Mouse (Mus musculus): ENCODE measurements around the gene Pcgf5.

Pcgf5 gene

GRCm38 (mm10) chr19:36348161-36348800, at the start of gene Pcgf5:
TSS of gene Pcgf5 (plus strand) at chr19:36348309.
- DNase-seq (ENCODE audit: low spot score in 2 of 2), result peak; percentile 58 to 69

- DNase-seq (ENCODE audit: low spot score in 2 of 2), result no peak
Measured at GRCm38 (mm10) chr19:36305542-36305941, 42.6 kb upstream of the Pcgf5 start.

DNA sequence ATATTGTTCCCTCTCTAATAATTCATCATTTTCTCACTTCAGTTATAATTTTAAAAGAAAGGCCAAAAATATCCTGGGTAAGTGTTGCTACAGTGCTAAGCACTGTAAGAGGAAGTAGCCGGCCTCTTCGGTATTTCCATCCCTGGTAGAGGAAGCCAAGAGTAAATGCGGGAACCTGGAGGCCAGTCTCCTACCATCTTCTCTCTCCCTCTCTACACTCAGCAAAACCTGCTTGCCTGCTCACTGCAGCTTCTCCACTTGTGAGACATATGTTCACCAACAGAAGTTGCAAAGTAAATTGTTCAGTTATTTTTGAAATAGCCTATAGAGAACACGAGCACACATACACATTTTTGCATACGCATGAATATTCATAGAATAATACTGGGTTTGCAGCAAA, 34.1 kb upstream of the Pcgf5 start:
- DNase-seq (ENCODE audit: low spot score in 2 of 2), result no peak

DNA sequence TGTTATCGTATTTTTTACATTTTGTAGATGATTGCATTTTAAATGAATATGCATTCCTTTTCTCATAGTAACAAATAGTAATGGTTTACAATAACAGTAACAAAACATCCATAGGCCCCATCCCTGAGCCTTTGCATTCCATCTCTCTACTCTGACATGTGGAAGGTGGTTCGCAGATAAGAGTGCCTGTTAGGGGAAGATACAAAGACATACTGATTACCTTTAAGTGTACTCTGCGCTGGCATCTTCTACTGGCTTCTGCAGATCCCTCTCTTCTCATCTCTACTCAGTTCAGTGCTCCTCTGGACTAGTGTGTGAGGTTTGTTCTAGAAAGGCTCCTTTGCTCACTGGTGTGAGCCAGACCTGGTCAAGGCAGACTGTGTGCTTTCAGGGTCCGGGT, 28.4 kb upstream of the Pcgf5 start:
- DNase-seq (ENCODE audit: low spot score in 2 of 2), result no peak

GRCm38 (mm10) chr19:36321066-36321465, 27.0 kb upstream of the Pcgf5 start:
- DNase-seq (ENCODE audit: low spot score in 2 of 2), result no peak

DNA sequence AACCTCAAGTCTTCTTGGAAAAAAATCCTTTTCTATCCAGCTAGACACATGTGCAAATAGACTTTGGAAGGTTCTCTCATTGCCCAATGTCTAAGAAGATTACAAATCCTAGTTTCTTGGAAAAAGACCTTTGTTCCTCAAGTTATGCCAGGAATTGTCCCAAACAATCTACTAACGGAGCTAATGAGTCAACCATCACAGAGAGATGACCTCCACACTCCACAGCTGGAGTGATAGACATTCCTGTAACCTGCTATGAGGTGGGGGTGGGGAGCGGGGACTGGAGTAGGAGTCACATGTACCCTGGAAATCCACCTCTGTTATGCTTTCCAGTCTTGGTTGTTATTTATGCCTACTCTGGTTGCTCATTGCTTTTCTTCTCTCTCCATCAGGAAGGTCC, 24.8 kb upstream of the Pcgf5 start:
- DNase-seq (ENCODE audit: low spot score in 2 of 2), result no peak

- DNase-seq (ENCODE audit: low spot score in 2 of 2), result no peak
Measured at GRCm38 (mm10) chr19:36328678-36329077, 19.4 kb upstream of the Pcgf5 start.

GRCm38 (mm10) chr19:36347376-36347775, 733 bp upstream of the Pcgf5 start:
- no peak for DNase-seq (ENCODE audit: low spot score in 2 of 2)

DNA sequence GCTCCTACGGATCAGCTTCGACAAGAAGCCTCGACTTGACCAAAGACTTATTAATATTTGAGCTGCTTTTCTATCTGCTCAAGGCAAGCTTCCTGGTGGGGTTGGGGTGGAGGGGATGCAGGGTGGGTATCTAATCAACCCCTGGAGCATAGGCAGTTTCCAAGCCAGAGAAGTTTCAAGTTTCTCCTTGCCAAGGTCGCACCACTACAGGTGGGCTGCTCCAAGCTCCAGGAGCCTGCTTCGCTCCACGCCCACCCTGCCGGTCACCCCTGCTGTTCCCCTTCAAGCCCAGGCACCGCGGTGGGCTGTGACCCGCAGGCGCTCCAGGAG, 313 bp upstream of the Pcgf5 start:
- no peak for DNase-seq (ENCODE audit: low spot score in 2 of 2)

GRCm38 (mm10) chr19:36348801-36349486, 835 bp downstream of the Pcgf5 start:
- peak; percentile 61 to 70 for DNase-seq (ENCODE audit: low spot score in 2 of 2)

GRCm38 (mm10) chr19:36349487-36349955, 1.4 kb downstream of the Pcgf5 start:
- no peak for DNase-seq (ENCODE audit: low spot score in 2 of 2)

- DNase-seq (ENCODE audit: low spot score in 2 of 2), result no peak
Measured at GRCm38 (mm10) chr19:36350181-36350580, 2.1 kb downstream of the Pcgf5 start.

DNA sequence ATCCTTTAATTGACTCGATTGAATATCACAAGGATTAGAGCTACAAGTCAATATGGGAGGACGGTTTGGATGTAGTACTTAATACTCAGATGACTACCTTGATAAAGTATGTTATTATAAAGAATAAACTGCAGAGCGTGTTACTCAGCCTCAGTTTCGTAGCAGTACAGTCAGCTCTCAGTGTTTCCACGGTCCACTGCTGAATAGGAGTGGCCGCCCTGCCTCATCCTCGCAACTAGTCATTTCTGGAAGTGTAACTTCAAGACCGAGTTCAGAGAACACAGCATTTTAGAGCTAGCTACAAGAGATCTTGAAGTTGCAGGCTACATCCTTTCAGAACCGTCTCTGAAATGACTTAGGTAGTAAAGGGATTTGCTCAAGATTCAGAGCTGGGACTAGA, 2.8 kb downstream of the Pcgf5 start:
- DNase-seq (ENCODE audit: low spot score in 2 of 2), result no peak

- no peak for DNase-seq (ENCODE audit: low spot score in 2 of 2)
Measured at GRCm38 (mm10) chr19:36362541-36362940, 14.4 kb downstream of the Pcgf5 start.

DNA sequence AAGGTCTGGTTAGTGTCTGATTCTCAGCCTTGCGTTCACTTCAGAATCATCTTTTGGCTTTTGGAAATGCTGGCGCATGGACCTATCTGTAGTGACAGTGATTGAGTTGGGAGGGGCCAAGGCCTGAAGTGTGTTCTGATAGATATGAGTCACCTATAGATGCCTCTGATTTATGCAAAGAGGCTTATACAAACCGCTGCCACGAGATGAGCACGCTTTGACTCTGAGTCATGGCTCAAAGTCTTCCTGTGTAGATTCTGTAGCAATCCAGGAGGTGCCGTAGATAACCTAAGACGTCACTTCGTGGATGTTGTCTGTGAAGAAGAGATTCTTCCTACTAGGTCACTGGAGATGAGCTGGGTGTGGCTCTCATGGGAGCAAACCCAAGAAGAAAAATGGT, 16.6 kb downstream of the Pcgf5 start:
- DNase-seq (ENCODE audit: low spot score in 2 of 2), result no peak

DNA sequence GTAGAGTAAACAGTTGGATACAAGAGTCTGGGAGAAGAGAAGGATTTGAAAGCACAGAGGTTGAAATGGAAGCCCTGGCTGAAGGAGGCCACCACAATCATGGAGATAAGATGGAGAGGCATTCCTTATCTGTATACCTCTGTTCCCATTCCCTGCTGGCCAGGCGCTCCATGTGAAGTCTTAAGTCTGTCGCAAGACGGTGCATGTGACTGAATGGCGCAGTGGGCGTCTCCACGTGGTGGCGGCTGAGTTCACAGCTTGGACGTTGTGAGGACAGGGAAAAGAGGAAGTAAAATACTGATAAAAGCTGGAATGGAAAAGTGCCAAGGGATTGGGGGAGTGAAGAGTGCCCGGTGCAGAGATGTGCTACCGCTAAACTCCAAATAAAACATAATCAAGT, 23.4 kb downstream of the Pcgf5 start:
- DNase-seq (ENCODE audit: low spot score in 2 of 2), result no peak

GRCm38 (mm10) chr19:36373056-36373621, 25.0 kb downstream of the Pcgf5 start:
- DNase-seq (ENCODE audit: low spot score in 2 of 2), result no peak

GRCm38 (mm10) chr19:36375200-36375783, 27.2 kb downstream of the Pcgf5 start:
- no peak for DNase-seq (ENCODE audit: low spot score in 2 of 2)

DNA sequence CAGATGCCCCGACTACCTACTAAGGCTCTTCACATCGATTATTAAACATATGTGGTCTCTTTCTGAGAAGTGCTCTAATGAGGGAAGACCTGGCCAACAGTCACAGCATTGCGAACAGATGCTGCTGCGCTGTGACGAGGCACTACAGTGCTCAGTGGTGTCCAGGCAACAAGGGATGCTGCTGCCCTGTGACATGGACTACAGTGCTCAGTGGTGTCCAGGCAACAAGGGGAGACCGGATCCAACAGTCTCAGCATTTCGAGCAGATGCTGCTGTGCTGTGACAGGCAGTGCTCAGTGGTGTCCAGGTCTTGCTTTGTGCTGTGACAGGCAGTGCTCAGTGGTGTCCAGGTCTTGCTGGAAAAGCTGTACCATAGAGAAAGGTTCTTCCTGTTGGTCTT, 29.6 kb downstream of the Pcgf5 start:
- no peak for DNase-seq (ENCODE audit: low spot score in 2 of 2)

DNA sequence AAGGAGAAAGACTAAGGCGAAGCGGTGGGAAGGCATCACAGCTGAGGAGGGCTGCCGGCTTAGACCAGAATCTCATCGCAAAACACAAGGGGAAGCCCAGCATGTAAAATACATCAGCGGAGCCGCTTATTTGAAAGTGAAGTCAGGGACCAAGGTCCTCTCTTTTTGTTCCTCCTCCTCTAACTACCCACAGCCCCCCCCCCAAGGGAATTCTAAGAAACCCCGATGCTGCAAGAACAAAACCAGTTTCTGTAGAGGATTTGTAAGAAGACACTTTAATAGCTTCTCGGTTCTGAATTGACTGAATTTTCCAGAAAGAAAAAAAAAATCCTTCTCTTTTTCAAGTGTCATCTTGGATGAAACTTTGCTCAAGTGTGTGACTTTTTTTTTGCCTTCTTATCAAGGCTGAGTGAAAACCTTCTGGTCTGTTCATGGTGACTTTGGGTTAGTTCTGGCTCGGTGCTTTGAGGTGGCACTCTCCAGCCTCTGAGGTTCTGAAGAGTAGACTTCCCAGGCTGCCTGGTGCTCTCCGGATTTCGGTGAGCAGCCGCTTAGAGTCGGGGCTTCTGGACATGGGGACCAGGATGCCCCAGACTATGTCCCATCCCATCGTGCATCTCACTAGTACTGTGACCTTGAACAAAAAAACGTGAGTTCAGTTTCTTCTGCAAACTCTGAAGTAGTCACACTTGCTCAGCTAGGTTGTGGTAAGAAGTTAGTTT, 30.6 kb downstream of the Pcgf5 start:
- DNase-seq (ENCODE audit: low spot score in 2 of 2), result no peak

GRCm38 (mm10) chr19:36382901-36383300, 34.8 kb downstream of the Pcgf5 start:
- no peak for DNase-seq (ENCODE audit: low spot score in 2 of 2)

GRCm38 (mm10) chr19:36383977-36384376, 35.9 kb downstream of the Pcgf5 start:
- DNase-seq (ENCODE audit: low spot score in 2 of 2), result no peak
